Mouse (Mus musculus) bone marrow, adult 2 months (tissue): Measurements from ENCODE around the gene Chmp4b. TPM values are rescaled to one million over a fixed set of nuclear protein-coding genes. Genes with fewer than 3 reads are reported as not detected.

Experiments used
- H3K27ac ChIP-seq: fragments of 200-500 bp; 2 replicates; pipeline ENCODE4 v1.5.1; 2012; ENCODE audit warnings: low read depth, mild to moderate bottlenecking, control low read depth, inconsistent platforms, low read length; ENCODE audit not compliant: control insufficient read depth, poor library complexity, insufficient read depth
- H3K4me1 ChIP-seq: fragments of 200-500 bp; 2 replicates; pipeline ENCODE4 v1.6.1; 2011; ENCODE audit warnings: low read length; ENCODE audit not compliant: control insufficient read depth, insufficient read depth
- H3K4me3 ChIP-seq: fragments of 200-500 bp; replicated peaks from 2 replicates; pipeline ENCODE3; 2011; ENCODE audit warnings: mild to moderate bottlenecking, low read depth, low read length, control low read depth; ENCODE audit not compliant: control insufficient read depth
- CTCF ChIP-seq: fragments of 200-500 bp; IDR thresholded peaks from 2 replicates; pipeline ENCODE4 v1.5.1; 2011; ENCODE audit warnings: low read length, control low read depth; ENCODE audit not compliant: control insufficient read depth, insufficient read depth
- POLR2A ChIP-seq: fragments of 200-500 bp; IDR thresholded peaks from 2 replicates; pipeline ENCODE4 v1.6.1; 2011; ENCODE audit warnings: low read depth, mild to moderate bottlenecking, control low read depth, low read length, borderline replicate concordance; ENCODE audit not compliant: control insufficient read depth
- WGBS: fragments of 180-500 bp; shearing (Covaris S2); methylation state at CpG from one replicate; pipeline ENCODE4 v1.1.7; 2018; 5-methylcytosine and 5-hydroxymethylcytosine counted together
- polyA plus RNA-seq: library from polyadenylated mRNA; stranded (reverse); fragments of >200 nt; gene quantifications from 2 replicates; pipeline ENCODE4 v1.2.4, GENCODE M21; 2011; ENCODE audit warnings: low replicate concordance; ENCODE audit not compliant: missing spikeins, insufficient read depth, insufficient read length

Chmp4b gene
- polyA plus RNA-seq, 1 experiment: 162 TPM

GRCm38 (mm10) chr2:154680337-154680736 is 28.8 kb downstream of the Chmp4b start:
- TF ChIP-seq CTCF: no peak
- no peak for TF ChIP-seq POLR2A
- H3K27ac ChIP-seq: no peak overlapping the region
- 60% methylated on average over 2 of the region's 2 CpGs for WGBS
- no peak overlapping the region for H3K4me3 ChIP-seq
- peaks cover 1% of the 10 kb centered on the region; the same call in 1 of the 2 replicates for H3K4me1 ChIP-seq

- WGBS: 89% methylated on average over 6 of the region's 6 CpGs
- Histone ChIP-seq H3K27ac (no peak overlapping the region), H3K4me3 (no peak overlapping the region), H3K4me1 (peaks cover 1% of the 10 kb centered on the region; the same call in 1 of the 2 replicates)
- no peak for TF ChIP-seq POLR2A
- TF ChIP-seq CTCF: no peak
Observed at GRCm38 (mm10) chr2:154680941-154681340, 29.4 kb downstream of the Chmp4b start.

DNA sequence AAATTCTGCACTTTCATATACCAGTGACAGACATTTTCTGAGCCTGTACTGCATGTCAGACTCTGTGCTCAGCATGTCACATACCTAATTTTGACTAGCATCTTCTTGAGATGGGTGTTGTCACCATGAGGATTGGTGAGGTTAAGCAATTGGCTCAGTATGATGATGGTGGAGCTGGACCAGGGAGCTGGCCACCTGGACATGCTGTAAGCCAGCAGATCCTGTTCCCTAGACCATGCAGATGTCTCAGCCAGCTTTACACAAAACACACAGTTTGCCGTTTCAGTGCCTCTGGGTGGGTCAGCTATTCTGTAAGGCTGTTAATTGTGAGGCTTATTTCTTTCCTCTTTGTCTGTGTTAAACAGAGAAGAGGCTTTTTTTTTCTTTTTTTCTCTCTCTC is 31.2 kb downstream of the Chmp4b start:
- peaks cover 2% of the 10 kb centered on the region; the same call in 1 of the 2 replicates for H3K4me1 ChIP-seq
- 77% methylated on average over 1 of the region's 1 CpGs for WGBS
- TF ChIP-seq CTCF (no peak), POLR2A (no peak)
- no peak overlapping the region for H3K4me3 ChIP-seq
- no peak overlapping the region for H3K27ac ChIP-seq

DNA sequence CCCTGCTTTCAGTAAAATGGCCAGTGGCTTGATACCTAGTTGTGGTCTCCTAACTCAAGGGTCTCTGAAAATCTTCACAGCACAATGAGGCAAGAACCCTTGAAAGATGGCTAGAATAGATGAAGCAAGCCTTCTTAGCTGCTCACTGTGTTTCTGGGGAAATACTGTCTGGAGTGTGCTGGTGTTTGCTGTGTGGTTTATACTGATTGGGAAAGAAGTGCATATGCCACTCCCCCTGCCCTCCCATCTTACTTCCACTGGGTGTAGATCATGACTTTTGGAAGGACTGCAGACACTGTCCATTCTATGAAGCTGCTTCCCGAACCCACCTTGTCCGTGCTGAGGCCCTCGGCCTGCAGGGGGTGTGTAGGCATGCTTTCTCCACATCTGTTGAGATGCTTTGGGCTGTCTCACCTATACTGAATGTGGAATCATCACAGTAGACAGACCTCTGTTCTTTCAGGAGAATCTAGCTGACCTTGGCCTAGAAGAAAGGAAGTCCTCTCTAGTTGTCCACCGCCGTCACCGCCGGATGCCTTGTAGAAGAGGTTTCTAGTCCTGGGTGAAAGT is 33.5 kb downstream of the Chmp4b start:
- WGBS: 73% methylated on average over 7 of the region's 7 CpGs
- H3K4me1 ChIP-seq: peaks cover 2% of the 10 kb centered on the region; the same call in 1 of the 2 replicates
- no peak overlapping the region for H3K27ac ChIP-seq
- TF ChIP-seq POLR2A (no peak), CTCF (no peak)
- no peak overlapping the region for H3K4me3 ChIP-seq

DNA sequence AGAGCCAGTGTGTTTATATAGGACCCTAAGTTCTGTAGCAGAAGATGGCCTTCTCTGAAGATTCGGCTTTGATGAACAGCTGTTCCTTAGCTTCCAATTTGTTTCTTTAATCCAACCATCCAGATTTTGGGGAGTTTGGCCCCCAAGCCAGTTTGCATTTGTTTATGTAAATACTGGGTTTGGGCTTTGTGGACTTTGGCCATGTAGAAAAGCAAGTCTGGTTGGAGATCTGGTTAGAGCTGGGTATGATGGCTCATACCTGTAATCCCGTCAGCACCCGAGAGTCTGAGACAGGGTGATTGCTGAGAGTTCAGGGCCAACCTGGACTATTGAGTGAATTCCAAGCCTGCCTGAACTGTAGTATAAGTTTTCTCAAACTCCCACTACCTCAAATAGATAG is 34.3 kb downstream of the Chmp4b start:
- peaks cover 2% of the 10 kb centered on the region; the same call in 1 of the 2 replicates for H3K4me1 ChIP-seq
- H3K4me3 ChIP-seq: no peak overlapping the region
- TF ChIP-seq POLR2A (no peak), CTCF (no peak)
- H3K27ac ChIP-seq: no peak overlapping the region
- WGBS: 94% methylated on average over 3 of the region's 3 CpGs

GRCm38 (mm10) chr2:154686819-154687218 is 35.3 kb downstream of the Chmp4b start:
- H3K27ac ChIP-seq: no peak overlapping the region
- 21% methylated on average over 3 of the region's 3 CpGs for WGBS
- H3K4me3 ChIP-seq: no peak overlapping the region
- peaks cover 2% of the 10 kb centered on the region; the same call in 1 of the 2 replicates for H3K4me1 ChIP-seq
- TF ChIP-seq CTCF: no peak
- TF ChIP-seq POLR2A: no peak

- Histone ChIP-seq H3K4me1 (peaks cover 1% of the 10 kb centered on the region; the same call in 1 of the 2 replicates), H3K27ac (no peak overlapping the region), H3K4me3 (no peak overlapping the region)
- WGBS: 90% methylated on average over 14 of the region's 14 CpGs
- TF ChIP-seq CTCF (no peak), POLR2A (no peak)
Observed at GRCm38 (mm10) chr2:154689391-154689790, 37.9 kb downstream of the Chmp4b start.

DNA sequence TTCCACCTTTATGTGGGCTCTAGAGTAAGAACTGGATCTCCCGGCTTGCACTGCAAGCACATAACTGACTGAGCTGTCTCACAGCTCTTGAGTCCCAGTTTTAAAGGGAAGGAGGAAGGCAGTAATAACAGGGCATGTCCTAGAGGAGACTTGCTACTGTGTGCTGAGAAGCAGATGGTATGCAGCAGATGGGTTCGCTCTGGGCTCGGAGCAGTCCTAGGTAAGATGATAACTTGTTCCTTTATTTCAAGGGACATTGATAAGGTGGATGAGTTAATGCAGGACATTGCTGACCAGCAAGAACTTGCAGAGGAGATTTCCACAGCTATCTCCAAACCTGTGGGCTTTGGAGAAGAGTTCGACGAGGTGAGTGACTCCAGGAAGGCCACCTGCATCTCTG is 39.5 kb downstream of the Chmp4b start:
- WGBS: 82% methylated on average over 5 of the region's 5 CpGs
- TF ChIP-seq CTCF (no peak), POLR2A (no peak)

More for the DNA sequence above, 39.5 kb downstream of the Chmp4b start:
- H3K4me3 ChIP-seq: no peak overlapping the region
- peaks cover 1% of the 10 kb centered on the region; the same call in 1 of the 2 replicates for H3K4me1 ChIP-seq
- no peak overlapping the region for H3K27ac ChIP-seq
